Mouse (Mus musculus): ENCODE results near the gene Nfia. TPM values are rescaled to one million over a fixed set of nuclear protein-coding genes. Genes with fewer than 3 reads are reported as not detected.

Gene Nfia
- polyA plus RNA-seq, 1 experiment from 2014 or later = 42.1 TPM

DNA sequence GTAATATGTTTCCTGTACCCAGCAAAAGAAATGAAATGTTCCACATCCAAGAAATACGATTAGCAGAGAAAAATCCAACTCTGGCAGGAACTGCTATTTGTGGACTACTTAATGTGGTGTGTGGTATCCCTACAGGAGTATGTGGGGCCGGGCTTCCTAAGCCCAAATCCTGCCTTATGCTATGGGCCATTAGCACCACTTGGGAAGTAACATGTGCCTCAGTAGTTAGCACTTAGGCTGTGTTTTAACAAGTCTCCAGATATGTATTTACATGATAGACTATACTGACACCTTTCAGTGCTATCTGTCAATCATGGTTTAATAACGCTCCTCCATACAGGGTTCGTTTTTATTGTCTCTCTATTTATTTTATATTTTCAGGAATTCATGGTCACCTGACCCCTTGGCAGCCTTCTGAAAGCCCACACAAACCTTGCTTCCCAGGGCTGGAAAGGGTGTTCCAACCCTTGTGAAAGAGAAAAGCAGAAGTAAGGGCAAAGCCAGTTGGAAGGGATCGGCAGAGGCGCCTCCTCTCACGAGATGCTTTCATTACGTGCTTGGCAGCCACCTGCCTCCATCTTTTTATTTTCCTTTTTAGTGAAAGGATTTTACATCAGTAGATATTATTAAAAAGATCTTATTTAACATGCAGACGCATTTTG is 137.7 kb downstream of the Nfia start:
- Histone ChIP-seq H3K4me1 (replicated peaks; ENCODE audit: control insufficient read depth, insufficient read depth, low read length) (no peaks in the 10 kb centered on the region; the same call in 1 of the 2 replicates), H3K27me3 (replicated peaks; ENCODE audit: control insufficient read depth, insufficient read depth, low read length) (no peaks in the 10 kb centered on the region), H3K36me3 (ENCODE audit: control insufficient read depth, insufficient read depth, low read length) (no peaks in the 10 kb centered on the region), H3K4me3 (ENCODE audit: low read depth, low read length) (no peak overlapping the region), H3K9ac (ENCODE audit: low read length) (no peak overlapping the region), H3K4me2 (ENCODE audit: low read length) (no peak overlapping the region), H3K27ac (ENCODE audit: low read depth) (no peak overlapping the region), H3K9me3 (ENCODE audit: control insufficient read depth, low read length) (no peaks in the 10 kb centered on the region)
- ATAC-seq (replicated peaks; ENCODE audit: low FRiP score, low TSS enrichment, low read depth) = no peak
- 91% methylated on average over 9 of the region's 9 CpGs for WGBS
- no peak for DNase-seq (ENCODE audit: low spot score)

DNA sequence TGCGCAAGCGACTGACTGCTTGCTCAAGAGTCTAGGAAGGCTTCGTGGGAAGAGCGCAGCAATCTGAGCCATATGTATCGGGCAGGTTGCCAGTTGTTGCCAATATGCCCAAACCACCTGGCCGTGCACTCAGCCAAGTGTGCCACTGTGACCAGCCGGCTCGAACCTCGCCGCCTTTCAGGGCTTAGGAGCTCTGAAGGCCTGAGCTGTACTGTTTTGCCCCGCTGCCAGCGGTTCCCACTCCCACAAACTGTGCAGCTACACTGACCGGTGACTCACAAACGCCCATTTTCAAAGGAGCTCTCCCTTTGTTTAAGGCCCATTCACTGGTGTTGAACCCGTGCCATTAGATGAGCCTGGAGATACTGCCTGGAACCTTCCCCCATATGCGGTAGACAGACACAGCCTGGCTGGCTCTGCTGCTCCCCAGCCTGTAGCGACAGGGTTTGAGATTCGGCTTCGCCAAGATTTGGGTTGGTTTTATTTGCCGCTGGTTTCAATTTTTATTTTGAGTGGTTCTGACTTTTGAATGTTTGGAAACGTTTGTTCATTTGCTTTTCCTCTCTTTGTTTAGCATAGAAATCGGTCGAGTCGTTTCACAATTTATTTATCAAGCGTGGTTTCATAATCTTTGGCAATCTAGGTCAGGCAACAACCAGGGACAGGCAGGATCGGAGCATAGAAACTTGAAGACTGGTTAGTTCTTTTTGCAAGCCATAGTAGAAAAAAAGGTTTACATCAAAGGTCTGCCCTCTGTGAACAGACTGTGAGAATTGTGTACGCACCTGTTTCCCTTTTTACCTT is 138.4 kb downstream of the Nfia start:
- no peak overlapping the region for H3K4me2 ChIP-seq (ENCODE audit: low read length)
- H3K9me3 ChIP-seq (ENCODE audit: control insufficient read depth, low read length) = no peaks in the 10 kb centered on the region
- ATAC-seq (replicated peaks; ENCODE audit: low FRiP score, low TSS enrichment, low read depth) (no peak), DNase-seq (ENCODE audit: low spot score) (no peak)
- no peaks in the 10 kb centered on the region for H3K36me3 ChIP-seq (ENCODE audit: control insufficient read depth, insufficient read depth, low read length)
- no peak overlapping the region for H3K27ac ChIP-seq (ENCODE audit: low read depth)
- 90% methylated on average over 27 of the region's 27 CpGs for WGBS
- no peak overlapping the region for H3K4me3 ChIP-seq (ENCODE audit: low read depth, low read length)
- H3K27me3 ChIP-seq (replicated peaks; ENCODE audit: control insufficient read depth, insufficient read depth, low read length) = no peaks in the 10 kb centered on the region
- H3K9ac ChIP-seq (ENCODE audit: low read length) = no peak overlapping the region
- no peaks in the 10 kb centered on the region; the same call in 1 of the 2 replicates for H3K4me1 ChIP-seq (replicated peaks; ENCODE audit: control insufficient read depth, insufficient read depth, low read length)

DNA sequence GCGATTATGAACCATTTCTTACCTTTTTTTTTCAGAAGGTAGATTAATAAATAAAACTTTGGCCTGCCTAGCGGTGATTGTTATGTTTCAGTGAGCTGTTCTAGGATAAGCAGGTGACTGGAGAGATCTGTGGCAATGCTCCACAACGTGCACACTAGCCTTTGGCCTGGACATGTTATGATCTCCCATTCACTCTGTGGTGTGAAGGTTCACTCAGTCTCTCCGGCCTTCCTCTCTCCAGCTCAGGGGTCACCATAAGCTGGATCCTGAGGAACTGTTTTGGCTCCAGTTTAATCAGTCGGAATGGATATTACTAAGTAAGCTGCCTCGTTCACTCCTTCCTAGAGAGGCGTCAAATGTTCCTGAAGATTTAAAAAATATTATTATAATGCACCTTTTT is 139.2 kb downstream of the Nfia start:
- no peak overlapping the region for H3K4me2 ChIP-seq (ENCODE audit: low read length)
- no peak overlapping the region for H3K27ac ChIP-seq (ENCODE audit: low read depth)
- no peaks in the 10 kb centered on the region for H3K4me1 ChIP-seq (replicated peaks; ENCODE audit: control insufficient read depth, insufficient read depth, low read length)
- H3K36me3 ChIP-seq (ENCODE audit: control insufficient read depth, insufficient read depth, low read length) = no peaks in the 10 kb centered on the region
- H3K4me3 ChIP-seq (ENCODE audit: low read depth, low read length) = no peak overlapping the region
- ATAC-seq (replicated peaks; ENCODE audit: low FRiP score, low TSS enrichment, low read depth) (no peak), DNase-seq (ENCODE audit: low spot score) (no peak)
- H3K9ac ChIP-seq (ENCODE audit: low read length) = no peak overlapping the region
- no peaks in the 10 kb centered on the region for H3K9me3 ChIP-seq (ENCODE audit: control insufficient read depth, low read length)
- no peaks in the 10 kb centered on the region for H3K27me3 ChIP-seq (replicated peaks; ENCODE audit: control insufficient read depth, insufficient read depth, low read length)
- 93% methylated on average over 7 of the region's 7 CpGs for WGBS

DNA sequence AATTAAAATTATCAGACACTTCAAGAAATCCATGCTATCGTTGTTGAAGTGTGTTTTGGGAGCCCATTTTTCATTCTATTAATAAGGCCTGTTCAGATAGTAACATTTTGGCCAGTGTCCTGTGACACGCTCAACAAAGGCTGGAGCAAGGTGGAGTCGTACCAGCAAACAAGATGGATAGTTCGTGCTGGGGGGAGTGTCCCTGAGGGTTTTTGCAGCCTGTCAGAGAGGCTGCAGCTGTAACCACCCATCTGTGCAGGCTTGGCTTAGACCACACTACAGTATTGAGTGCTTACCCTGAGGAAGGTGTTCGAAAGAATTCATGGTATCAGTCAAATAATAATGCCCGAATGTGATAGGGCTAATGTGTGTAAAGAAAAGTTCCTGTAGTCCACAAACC is 139.6 kb downstream of the Nfia start:
- Histone ChIP-seq H3K27me3 (replicated peaks; ENCODE audit: control insufficient read depth, insufficient read depth, low read length) (no peaks in the 10 kb centered on the region), H3K4me2 (ENCODE audit: low read length) (no peak overlapping the region), H3K4me1 (replicated peaks; ENCODE audit: control insufficient read depth, insufficient read depth, low read length) (no peaks in the 10 kb centered on the region), H3K36me3 (ENCODE audit: control insufficient read depth, insufficient read depth, low read length) (no peaks in the 10 kb centered on the region), H3K9me3 (ENCODE audit: control insufficient read depth, low read length) (no peaks in the 10 kb centered on the region), H3K9ac (ENCODE audit: low read length) (no peak overlapping the region), H3K4me3 (ENCODE audit: low read depth, low read length) (no peak overlapping the region), H3K27ac (ENCODE audit: low read depth) (no peak overlapping the region)
- DNase-seq (ENCODE audit: low spot score) (no peak), ATAC-seq (replicated peaks; ENCODE audit: low FRiP score, low TSS enrichment, low read depth) (no peak)
- 85% methylated on average over 6 of the region's 6 CpGs for WGBS

DNA sequence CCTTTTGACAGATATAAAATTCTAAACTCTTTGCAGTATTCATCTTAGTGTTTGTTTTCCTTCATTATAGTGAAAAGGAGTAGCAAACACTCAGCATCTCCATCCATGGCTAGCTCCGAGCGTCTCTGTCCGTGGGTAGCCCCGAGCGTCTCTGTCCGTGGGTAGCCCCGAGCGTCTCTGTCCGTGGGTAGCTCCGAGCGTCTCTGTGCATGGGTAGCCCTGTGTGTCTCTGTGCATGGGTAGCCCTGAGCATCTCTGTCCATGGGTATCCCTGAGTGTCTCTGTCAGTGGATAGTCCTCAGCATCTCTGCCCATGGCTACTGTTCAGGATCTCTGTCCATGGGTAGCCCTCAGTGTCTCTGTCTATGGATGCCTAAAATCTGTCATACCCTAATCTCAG is 140.0 kb downstream of the Nfia start:
- DNase-seq (ENCODE audit: low spot score) (no peak), ATAC-seq (replicated peaks; ENCODE audit: low FRiP score, low TSS enrichment, low read depth) (no peak)
- no peak overlapping the region for H3K9ac ChIP-seq (ENCODE audit: low read length)
- H3K27me3 ChIP-seq (replicated peaks; ENCODE audit: control insufficient read depth, insufficient read depth, low read length) = no peaks in the 10 kb centered on the region
- no peak overlapping the region for H3K4me2 ChIP-seq (ENCODE audit: low read length)
- H3K36me3 ChIP-seq (ENCODE audit: control insufficient read depth, insufficient read depth, low read length) = no peaks in the 10 kb centered on the region
- no peaks in the 10 kb centered on the region for H3K9me3 ChIP-seq (ENCODE audit: control insufficient read depth, low read length)
- no peak overlapping the region for H3K27ac ChIP-seq (ENCODE audit: low read depth)
- H3K4me3 ChIP-seq (ENCODE audit: low read depth, low read length) = no peak overlapping the region
- WGBS = 92% methylated on average over 11 of the region's 11 CpGs
- no peaks in the 10 kb centered on the region for H3K4me1 ChIP-seq (replicated peaks; ENCODE audit: control insufficient read depth, insufficient read depth, low read length)

DNA sequence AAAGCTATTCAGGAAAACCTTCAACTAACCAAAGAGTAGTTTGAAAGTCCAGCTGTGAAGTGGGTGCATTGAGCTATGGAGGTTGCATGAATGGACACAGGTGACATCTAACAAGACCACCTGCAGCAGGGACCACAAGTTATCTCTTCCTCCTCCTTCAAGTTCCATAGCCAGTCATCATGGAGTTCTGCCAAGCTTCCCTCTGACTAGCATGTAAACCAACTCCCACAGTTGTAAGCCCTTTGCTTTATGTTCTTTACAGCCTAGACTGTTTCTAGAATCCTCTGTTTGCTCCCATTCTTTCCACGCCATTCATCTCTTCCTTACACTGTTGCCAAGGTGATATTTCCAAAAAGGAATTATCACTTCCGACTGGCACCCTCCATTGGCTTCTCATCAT is 141.8 kb downstream of the Nfia start:
- no peaks in the 10 kb centered on the region for H3K36me3 ChIP-seq (ENCODE audit: control insufficient read depth, insufficient read depth, low read length)
- no peaks in the 10 kb centered on the region for H3K27me3 ChIP-seq (replicated peaks; ENCODE audit: control insufficient read depth, insufficient read depth, low read length)
- no peak for DNase-seq (ENCODE audit: low spot score)
- 89% methylated on average over 2 of the region's 2 CpGs for WGBS
- no peak overlapping the region for H3K4me2 ChIP-seq (ENCODE audit: low read length)
- H3K27ac ChIP-seq (ENCODE audit: low read depth) = no peak overlapping the region
- ATAC-seq (replicated peaks; ENCODE audit: low FRiP score, low TSS enrichment, low read depth) = no peak
- no peak overlapping the region for H3K9ac ChIP-seq (ENCODE audit: low read length)
- H3K4me3 ChIP-seq (ENCODE audit: low read depth, low read length) = no peak overlapping the region
- H3K9me3 ChIP-seq (ENCODE audit: control insufficient read depth, low read length) = no peaks in the 10 kb centered on the region
- H3K4me1 ChIP-seq (replicated peaks; ENCODE audit: control insufficient read depth, insufficient read depth, low read length) = 0 out of 2 replicates have a peak, but pooled peaks cover 5% of the 10 kb centered on the region

DNA sequence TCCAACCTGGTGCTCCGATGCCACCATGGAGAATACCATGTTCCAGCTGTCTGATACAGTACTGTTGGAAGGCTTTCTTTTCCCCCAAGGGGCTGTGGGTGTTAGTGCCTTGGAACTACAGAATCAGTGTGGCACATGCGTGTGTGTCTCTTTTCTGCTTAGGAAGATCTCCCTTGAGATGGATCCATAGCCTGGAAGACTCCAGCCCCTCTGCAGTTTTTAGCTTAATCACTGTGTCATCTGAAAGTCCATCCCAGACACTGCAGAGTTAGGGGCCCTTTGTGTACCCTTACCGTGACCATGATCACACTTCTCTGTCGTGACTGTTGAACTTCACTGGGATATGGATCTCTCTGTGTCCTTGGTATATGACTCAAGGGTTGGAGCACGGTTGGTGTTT is 142.2 kb downstream of the Nfia start:
- Histone ChIP-seq H3K27ac (ENCODE audit: low read depth) (no peak overlapping the region), H3K27me3 (replicated peaks; ENCODE audit: control insufficient read depth, insufficient read depth, low read length) (no peaks in the 10 kb centered on the region), H3K36me3 (ENCODE audit: control insufficient read depth, insufficient read depth, low read length) (no peaks in the 10 kb centered on the region), H3K4me1 (replicated peaks; ENCODE audit: control insufficient read depth, insufficient read depth, low read length) (0 out of 2 replicates have a peak, but pooled peaks cover 5% of the 10 kb centered on the region), H3K4me2 (ENCODE audit: low read length) (no peak overlapping the region), H3K9ac (ENCODE audit: low read length) (no peak overlapping the region), H3K9me3 (ENCODE audit: control insufficient read depth, low read length) (no peaks in the 10 kb centered on the region), H3K4me3 (ENCODE audit: low read depth, low read length) (no peak overlapping the region)
- no peak for ATAC-seq (replicated peaks; ENCODE audit: low FRiP score, low TSS enrichment, low read depth)
- 88% methylated on average over 5 of the region's 5 CpGs for WGBS
- no peak for DNase-seq (ENCODE audit: low spot score)

DNA sequence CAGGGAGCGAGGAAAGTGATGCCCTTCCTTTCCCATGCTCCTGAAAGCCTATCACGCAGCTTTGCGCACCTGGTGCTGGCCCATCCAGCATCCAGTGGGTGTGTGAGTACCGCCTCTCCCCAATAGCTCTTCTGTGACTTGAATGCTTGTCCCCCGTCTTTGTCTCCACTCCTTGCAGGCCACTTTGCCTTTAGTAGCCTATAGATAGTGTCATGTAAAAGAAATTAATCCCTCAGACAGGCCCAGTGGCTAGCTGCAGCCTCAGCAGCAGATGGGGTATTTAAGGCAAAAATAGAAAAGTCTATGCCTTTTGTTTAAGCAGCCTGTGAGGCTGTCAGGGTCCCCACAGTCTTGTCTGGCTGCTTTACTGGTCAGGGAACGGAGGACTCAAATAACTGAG is 145.0 kb downstream of the Nfia start:
- peaks cover 10% of the 10 kb centered on the region for H3K4me1 ChIP-seq (replicated peaks; ENCODE audit: control insufficient read depth, insufficient read depth, low read length)
- H3K27ac ChIP-seq (ENCODE audit: low read depth) = no peak overlapping the region
- no peak overlapping the region for H3K9ac ChIP-seq (ENCODE audit: low read length)
- 88% methylated on average over 6 of the region's 6 CpGs for WGBS
- no peak for DNase-seq (ENCODE audit: low spot score)
- no peaks in the 10 kb centered on the region for H3K36me3 ChIP-seq (ENCODE audit: control insufficient read depth, insufficient read depth, low read length)
- no peak for ATAC-seq (replicated peaks; ENCODE audit: low FRiP score, low TSS enrichment, low read depth)
- H3K4me3 ChIP-seq (ENCODE audit: low read depth, low read length) = no peak overlapping the region
- H3K4me2 ChIP-seq (ENCODE audit: low read length) = no peak overlapping the region
- H3K27me3 ChIP-seq (replicated peaks; ENCODE audit: control insufficient read depth, insufficient read depth, low read length) = no peaks in the 10 kb centered on the region
- no peaks in the 10 kb centered on the region for H3K9me3 ChIP-seq (ENCODE audit: control insufficient read depth, low read length)

DNA sequence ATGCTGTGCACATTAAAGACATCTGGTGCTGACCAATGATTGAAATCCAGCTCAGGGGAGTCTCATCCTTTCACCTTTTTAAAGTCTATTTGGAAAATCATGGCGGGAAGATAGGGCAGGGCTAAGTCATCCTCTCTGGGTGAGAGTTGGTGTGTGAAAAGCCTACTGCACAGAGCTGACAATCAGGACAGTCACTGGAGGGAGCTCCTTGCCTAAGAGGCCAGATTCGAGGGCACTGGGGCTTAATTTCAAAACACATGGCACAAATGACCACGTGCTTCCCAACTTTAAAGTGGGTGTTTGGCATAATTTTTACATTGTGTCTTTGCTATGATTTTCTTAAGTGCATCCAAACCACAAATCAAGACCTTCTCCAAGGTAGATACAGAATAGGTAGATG is 146.1 kb downstream of the Nfia start:
- no peaks in the 10 kb centered on the region for H3K9me3 ChIP-seq (ENCODE audit: control insufficient read depth, low read length)
- no peak overlapping the region for H3K4me3 ChIP-seq (ENCODE audit: low read depth, low read length)
- peaks cover 11% of the 10 kb centered on the region for H3K4me1 ChIP-seq (replicated peaks; ENCODE audit: control insufficient read depth, insufficient read depth, low read length)
- H3K36me3 ChIP-seq (ENCODE audit: control insufficient read depth, insufficient read depth, low read length) = no peaks in the 10 kb centered on the region
- DNase-seq (ENCODE audit: low spot score) (no peak), ATAC-seq (replicated peaks; ENCODE audit: low FRiP score, low TSS enrichment, low read depth) (no peak)
- no peak overlapping the region for H3K4me2 ChIP-seq (ENCODE audit: low read length)
- no peak overlapping the region for H3K9ac ChIP-seq (ENCODE audit: low read length)
- H3K27ac ChIP-seq (ENCODE audit: low read depth) = no peak overlapping the region
- H3K27me3 ChIP-seq (replicated peaks; ENCODE audit: control insufficient read depth, insufficient read depth, low read length) = no peaks in the 10 kb centered on the region
- 60% methylated on average over 3 of the region's 3 CpGs for WGBS
